Mouse (Mus musculus): Measurements from ENCODE around the gene Tmem141. TPM values are rescaled to one million over a fixed set of nuclear protein-coding genes. Genes with fewer than 3 reads are reported as not detected.

The Tmem141 gene
- total and polyA plus RNA-seq, 3 experiments, result 10.9 to 25.3 TPM; not detected in 1

DNA sequence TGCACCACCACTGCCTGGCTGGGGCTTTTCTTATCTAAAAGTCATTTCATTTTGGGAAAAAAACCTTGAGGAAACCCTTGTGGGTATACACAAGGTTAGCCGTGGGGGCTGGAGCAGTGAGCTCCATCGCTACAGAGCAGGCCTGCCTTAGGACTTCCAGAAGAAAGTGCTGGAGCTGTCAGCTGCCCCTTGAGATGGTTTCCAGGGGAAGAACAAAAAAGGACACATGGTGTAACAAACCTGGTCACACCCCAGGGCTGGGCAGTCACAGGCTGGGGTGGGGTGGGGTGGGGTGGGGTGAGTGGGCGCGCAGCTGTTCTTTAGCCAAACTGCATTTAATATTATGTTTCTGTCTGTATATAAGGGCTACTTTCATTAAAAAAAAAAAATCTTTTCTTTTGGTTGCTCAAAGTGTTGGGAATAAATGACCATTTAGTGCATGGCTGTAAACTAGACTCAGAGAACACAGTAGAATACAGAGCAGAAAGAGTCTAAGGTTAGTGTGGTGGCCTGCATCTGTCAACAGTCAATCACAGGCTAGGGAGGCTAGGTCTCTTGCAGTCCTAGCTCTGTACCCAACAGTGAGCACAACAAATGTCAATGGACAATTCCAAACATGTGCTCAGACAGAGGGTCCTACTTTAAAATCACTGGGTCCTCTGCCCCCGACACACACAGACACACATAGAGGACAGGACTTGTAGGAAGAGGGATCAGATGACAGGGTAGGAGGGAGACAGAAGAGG, 24.9 kb downstream of the Tmem141 start:
- Histone ChIP-seq H3K9ac (ENCODE audit: control insufficient read depth, low read depth, low read length, poor library complexity, severe bottlenecking) (no peak overlapping the region), H3K27ac (ENCODE audit: control insufficient read depth, low read depth, low read length) (no peak overlapping the region), H3K4me1 (ENCODE audit: control insufficient read depth in 1 of 2, insufficient read depth in 2 of 2, low read length in 2 of 2) (no peaks in the 10 kb centered on the region), H3K4me3 (ENCODE audit: control insufficient read depth in 1 of 2, insufficient read depth in 1 of 2, low read depth in 2 of 2, low read length in 2 of 2) (no peak overlapping the region), H3K36me3 (ENCODE audit: control insufficient read depth in 1 of 2, insufficient read depth in 2 of 2, low read length in 2 of 2) (peaks cover 0 to 15% of the 10 kb centered on the region in 2 experiments; a peak in 2 of 4 replicates), H3K79me2 (ENCODE audit: control insufficient read depth, insufficient read depth, low read length, poor library complexity) (no peaks in the 10 kb centered on the region), H3K27me3 (ENCODE audit: control insufficient read depth in 1 of 2, insufficient read depth in 2 of 2, low read length in 2 of 2) (no peaks in the 10 kb centered on the region), H3K9me3 (replicated peaks; ENCODE audit: insufficient read depth, low read length) (no peaks in the 10 kb centered on the region)
- no peak for DNase-seq (ENCODE audit: low read depth, low spot score)
- TF ChIP-seq ZNF384 (IDR thresholded peaks at IDR 0.05; ENCODE audit: low read depth, low read length) (no peak), MAX (IDR thresholded peaks at IDR 0.05; ENCODE audit: low read length) (no peak), ETS1 (IDR thresholded peaks at IDR 0.05; ENCODE audit: low read depth, low read length) (no peak), EP300 (IDR thresholded peaks at IDR 0.05; ENCODE audit: low read depth in 1 of 2, low read length in 2 of 2) (no peak), KAT2A (conservative IDR thresholded peaks at IDR 0.05; ENCODE audit: low read depth, low read length) (no peak), POLR2AphosphoS2 (IDR thresholded peaks at IDR 0.05; ENCODE audit: low read length) (no peak), CTCF (IDR thresholded peaks at IDR 0.05 in 2 of 3, conservative IDR thresholded peaks at IDR 0.05 in 1 of 3; ENCODE audit: control insufficient read depth in 1 of 3, insufficient read depth in 1 of 3, low read depth in 2 of 3, low read length in 3 of 3, poor library complexity in 1 of 3, severe bottlenecking in 1 of 3) (no peak), MXI1 (IDR thresholded peaks at IDR 0.05; ENCODE audit: low read depth, low read length) (no peak), JUND (IDR thresholded peaks at IDR 0.05; ENCODE audit: low read depth, low read length) (no peak), SMC3 (IDR thresholded peaks at IDR 0.05; ENCODE audit: low read depth, low read length) (no peak)

DNA sequence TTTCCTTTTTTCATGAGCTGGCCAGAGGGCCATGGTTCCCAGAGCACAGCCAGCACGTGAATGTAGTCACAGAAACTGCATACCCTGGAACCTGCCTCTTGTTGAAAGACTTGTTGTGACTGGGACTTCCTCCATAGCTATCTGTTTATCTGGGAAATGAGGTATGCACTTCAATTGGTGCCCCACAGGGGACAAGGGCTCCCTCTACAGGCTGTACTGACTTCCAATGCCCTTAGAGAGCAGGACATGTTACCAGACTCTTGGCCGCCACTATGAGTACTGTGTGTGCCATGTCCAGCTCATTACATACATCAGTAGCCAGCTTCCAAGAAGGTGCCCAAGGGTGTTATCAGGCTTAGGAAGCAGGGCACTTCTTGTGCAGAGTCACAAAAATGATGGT, 29.9 kb downstream of the Tmem141 start:
- Histone ChIP-seq H3K36me3 (ENCODE audit: control insufficient read depth in 1 of 2, insufficient read depth in 2 of 2, low read length in 2 of 2) (peaks cover 0 to 6% of the 10 kb centered on the region in 2 experiments; a peak in 2 of 4 replicates), H3K79me2 (ENCODE audit: control insufficient read depth, insufficient read depth, low read length, poor library complexity) (no peaks in the 10 kb centered on the region), H3K9me3 (replicated peaks; ENCODE audit: insufficient read depth, low read length) (no peaks in the 10 kb centered on the region), H3K27ac (ENCODE audit: control insufficient read depth, low read depth, low read length) (no peak overlapping the region), H3K9ac (ENCODE audit: control insufficient read depth, low read depth, low read length, poor library complexity, severe bottlenecking) (no peak overlapping the region), H3K27me3 (ENCODE audit: control insufficient read depth in 1 of 2, insufficient read depth in 2 of 2, low read length in 2 of 2) (no peaks in the 10 kb centered on the region), H3K4me1 (ENCODE audit: control insufficient read depth in 1 of 2, insufficient read depth in 2 of 2, low read length in 2 of 2) (no peaks in the 10 kb centered on the region), H3K4me3 (ENCODE audit: control insufficient read depth in 1 of 2, insufficient read depth in 1 of 2, low read depth in 2 of 2, low read length in 2 of 2) (no peak overlapping the region)
- no peak for TF ChIP-seq USF1 (IDR thresholded peaks at IDR 0.05; ENCODE audit: low read depth, low read length)
- TF ChIP-seq CTCF (IDR thresholded peaks at IDR 0.05 in 2 of 3, conservative IDR thresholded peaks at IDR 0.05 in 1 of 3; ENCODE audit: control insufficient read depth in 1 of 3, insufficient read depth in 1 of 3, low read depth in 2 of 3, low read length in 3 of 3, poor library complexity in 1 of 3, severe bottlenecking in 1 of 3), result peak; percentile 66 to 85 (median 67)
- peak; percentile 32; the same call in 1 of the 2 replicates for TF ChIP-seq GATA1 (IDR thresholded peaks at IDR 0.05; ENCODE audit: low read depth, low read length)
- peak; percentile 79 for DNase-seq (ENCODE audit: low read depth, low spot score)

DNA sequence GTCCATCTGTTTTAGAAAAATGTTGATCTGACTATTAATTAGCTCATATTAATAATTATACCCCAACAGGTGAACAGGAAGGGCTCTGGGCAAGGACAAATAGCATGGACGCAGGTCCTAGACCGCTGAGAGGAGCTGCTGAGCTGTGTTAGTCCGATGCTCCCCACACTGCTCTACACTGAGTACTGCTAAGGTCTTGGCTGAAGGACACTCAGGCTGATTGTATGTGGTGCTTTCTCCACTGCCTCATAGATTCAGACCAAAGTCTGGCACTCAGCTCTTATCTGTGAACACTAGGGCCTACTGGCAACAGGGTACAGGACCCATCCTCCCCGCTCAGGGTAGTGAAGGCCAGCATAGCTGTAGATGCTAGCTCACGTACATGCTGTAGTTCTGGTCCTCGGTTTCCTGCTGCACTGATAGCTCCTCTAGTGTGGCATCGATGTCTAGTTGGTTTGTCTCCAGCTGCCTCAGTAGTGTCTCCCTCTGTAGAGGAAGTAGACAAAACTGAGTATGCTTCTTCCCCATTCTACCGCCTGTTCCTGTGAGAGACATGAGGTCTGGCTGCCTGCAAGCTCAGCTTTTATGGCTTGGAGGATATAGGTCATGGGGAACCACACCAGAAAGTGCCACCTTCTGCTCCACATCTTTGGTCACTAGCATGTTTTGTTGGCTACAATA, 33.4 kb downstream of the Tmem141 start:
- Histone ChIP-seq H3K4me3 (ENCODE audit: control insufficient read depth in 1 of 2, insufficient read depth in 1 of 2, low read depth in 2 of 2, low read length in 2 of 2) (no peak overlapping the region), H3K27ac (ENCODE audit: control insufficient read depth, low read depth, low read length) (no peak overlapping the region), H3K9ac (ENCODE audit: control insufficient read depth, low read depth, low read length, poor library complexity, severe bottlenecking) (no peak overlapping the region), H3K36me3 (ENCODE audit: control insufficient read depth in 1 of 2, insufficient read depth in 2 of 2, low read length in 2 of 2) (peaks cover 0 to 7% of the 10 kb centered on the region in 2 experiments; a peak in 2 of 4 replicates), H3K4me1 (ENCODE audit: control insufficient read depth in 1 of 2, insufficient read depth in 2 of 2, low read length in 2 of 2) (no peaks in the 10 kb centered on the region), H3K27me3 (ENCODE audit: control insufficient read depth in 1 of 2, insufficient read depth in 2 of 2, low read length in 2 of 2) (no peaks in the 10 kb centered on the region), H3K79me2 (ENCODE audit: control insufficient read depth, insufficient read depth, low read length, poor library complexity) (no peaks in the 10 kb centered on the region), H3K9me3 (replicated peaks; ENCODE audit: insufficient read depth, low read length) (no peaks in the 10 kb centered on the region)
- TF ChIP-seq HCFC1 (IDR thresholded peaks at IDR 0.05; ENCODE audit: low read depth, low read length) (no peak), USF1 (IDR thresholded peaks at IDR 0.05; ENCODE audit: low read depth, low read length) (no peak), JUND (IDR thresholded peaks at IDR 0.05; ENCODE audit: low read depth, low read length) (no peak), NRF1 (IDR thresholded peaks at IDR 0.05; ENCODE audit: insufficient read depth, low read depth, low read length, poor library complexity, severe bottlenecking) (no peak), SIN3A (IDR thresholded peaks at IDR 0.05; ENCODE audit: low read length) (no peak), CHD1 (IDR thresholded peaks at IDR 0.05; ENCODE audit: low read depth, low read length) (no peak), ZKSCAN1 (IDR thresholded peaks at IDR 0.05; ENCODE audit: low read depth, low read length) (no peak), MYB (IDR thresholded peaks at IDR 0.05; ENCODE audit: low read depth, low read length) (no peak), RCOR1 (IDR thresholded peaks at IDR 0.05; ENCODE audit: low read depth, low read length) (no peak), POLR2AphosphoS2 (IDR thresholded peaks at IDR 0.05; ENCODE audit: low read length) (no peak), ZNF384 (IDR thresholded peaks at IDR 0.05; ENCODE audit: low read depth, low read length) (no peak), CTCF (IDR thresholded peaks at IDR 0.05 in 2 of 3, conservative IDR thresholded peaks at IDR 0.05 in 1 of 3; ENCODE audit: control insufficient read depth in 1 of 3, insufficient read depth in 1 of 3, low read depth in 2 of 3, low read length in 3 of 3, poor library complexity in 1 of 3, severe bottlenecking in 1 of 3) (no peak), TAL1 (IDR thresholded peaks at IDR 0.05; ENCODE audit: low read length) (no peak), ELF1 (IDR thresholded peaks at IDR 0.05; ENCODE audit: low read depth, low read length) (no peak), MYC (IDR thresholded peaks at IDR 0.05; ENCODE audit: low read depth, low read length) (no peak)
- peak; percentile 31 for DNase-seq (ENCODE audit: low read depth, low spot score)

Data from MEL (cell line).